Mouse (Mus musculus): ENCODE results near the gene Gm20388.
"Not testable (repeated sequence)": the region's sequence is repeated elsewhere in the genome, so short reads cannot be mapped to it uniquely, and the experiment has no call there.

The Gm20388 gene

DNA sequence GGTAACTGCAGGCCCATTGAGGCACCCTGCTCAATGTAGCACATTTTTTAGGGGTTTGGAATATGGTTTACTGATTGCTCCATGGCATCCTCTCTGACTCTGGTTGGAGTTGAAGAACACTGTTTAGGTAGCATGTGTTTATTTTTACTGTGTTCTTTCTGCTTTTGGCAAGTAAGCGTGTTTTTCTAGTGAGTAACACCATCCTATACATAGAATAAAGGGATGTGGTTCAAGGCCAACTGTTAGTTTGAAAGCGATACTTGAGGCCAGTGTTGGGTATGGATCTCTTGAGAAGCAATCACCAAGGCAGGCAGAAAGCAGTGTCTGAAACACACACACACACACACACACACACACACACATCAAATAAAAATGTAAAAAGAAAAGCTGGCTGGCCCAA, 3277.4 kb downstream of the Gm20388 start:
- DNase-seq (ENCODE audit: low spot score in 2 of 2), result no peak

DNA sequence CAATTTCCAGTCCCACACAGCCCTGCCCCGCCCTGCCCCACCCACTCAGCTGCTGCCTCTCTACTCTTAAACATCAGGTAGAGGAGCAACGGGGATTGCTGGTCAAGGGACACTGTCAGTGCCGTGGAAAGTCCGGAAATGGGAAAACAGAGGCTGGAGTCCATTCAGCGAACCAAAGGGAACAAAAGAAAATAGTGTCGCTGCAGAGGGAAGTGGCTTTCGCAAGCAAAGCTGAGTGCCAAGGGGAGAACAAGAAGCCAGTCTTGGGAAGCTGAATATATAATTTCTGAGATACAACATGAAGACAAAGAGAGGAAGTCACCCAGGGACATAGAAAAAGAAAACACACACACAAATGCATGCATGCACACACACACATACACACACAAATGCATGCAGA, 3278.2 kb downstream of the Gm20388 start:
- no peak for DNase-seq (ENCODE audit: low spot score in 2 of 2)

GRCm38 (mm10) chr8:123190678-123191077, 3280.0 kb downstream of the Gm20388 start:
- peak; percentile 56 to 76 for DNase-seq (ENCODE audit: low spot score in 2 of 2)

DNA sequence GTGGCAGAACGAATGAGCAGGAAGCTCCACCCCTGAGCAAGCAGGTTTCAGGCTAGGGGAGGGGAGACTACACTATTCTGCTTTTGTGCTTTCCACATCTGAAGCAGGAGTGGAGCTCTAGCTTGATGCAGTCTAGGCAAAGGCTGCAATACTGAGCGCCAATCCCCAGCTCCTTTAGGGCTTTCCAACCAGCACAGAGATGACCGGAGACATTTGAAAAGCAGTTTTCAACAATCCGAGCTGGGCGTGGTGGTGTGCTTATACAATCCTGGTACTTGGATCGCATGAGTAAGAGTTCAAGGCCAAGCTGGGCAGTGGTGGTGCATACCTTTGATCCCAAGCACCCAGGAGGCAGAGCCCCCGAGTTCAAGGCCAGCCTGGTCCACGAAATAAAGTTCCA, 3281.3 kb downstream of the Gm20388 start:
- no peak for DNase-seq (ENCODE audit: low spot score in 2 of 2)

GRCm38 (mm10) chr8:123193771-123194170, 3283.1 kb downstream of the Gm20388 start:
- no peak for DNase-seq (ENCODE audit: low spot score in 2 of 2)

DNA sequence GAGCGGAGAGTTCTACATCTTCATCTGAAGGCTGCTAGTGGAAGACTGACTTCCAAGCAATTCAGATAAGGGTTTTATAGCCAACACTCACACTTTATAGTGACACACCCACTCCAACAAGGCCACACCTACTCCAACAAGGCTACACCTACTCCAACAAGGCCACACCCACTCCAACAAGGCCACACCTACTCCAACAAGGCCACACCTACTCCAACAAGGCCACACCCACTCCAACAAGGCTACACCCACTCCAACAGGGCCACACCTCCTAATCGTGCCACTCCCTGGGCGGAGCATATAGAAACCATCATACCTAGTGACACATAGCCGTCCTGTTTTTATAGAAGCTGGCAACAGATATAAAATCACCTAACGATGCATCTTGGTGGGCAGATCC, 3286.4 kb downstream of the Gm20388 start:
- DNase-seq (ENCODE audit: low spot score in 2 of 2), result not testable (repeated sequence)

DNA sequence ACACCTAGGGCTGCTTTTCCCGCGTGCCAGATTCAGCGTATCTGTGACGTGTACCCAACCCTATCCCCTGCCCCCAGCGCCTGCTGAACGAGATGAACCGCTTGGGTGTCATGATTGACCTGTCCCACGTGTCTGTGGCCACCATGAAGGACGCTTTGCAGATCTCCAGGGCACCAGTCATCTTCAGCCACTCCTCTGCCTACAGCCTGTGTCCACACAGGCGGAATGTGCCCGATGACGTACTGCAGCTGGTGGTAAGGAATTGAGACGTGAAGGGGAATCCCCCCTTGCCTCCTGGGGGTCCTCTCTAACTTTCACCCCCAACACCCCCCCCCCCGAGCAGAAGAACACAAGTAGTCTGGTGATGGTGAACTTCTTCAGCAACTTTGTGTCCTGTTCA, 3289.2 kb downstream of the Gm20388 start:
- no peak for DNase-seq (ENCODE audit: low spot score in 2 of 2)

DNA sequence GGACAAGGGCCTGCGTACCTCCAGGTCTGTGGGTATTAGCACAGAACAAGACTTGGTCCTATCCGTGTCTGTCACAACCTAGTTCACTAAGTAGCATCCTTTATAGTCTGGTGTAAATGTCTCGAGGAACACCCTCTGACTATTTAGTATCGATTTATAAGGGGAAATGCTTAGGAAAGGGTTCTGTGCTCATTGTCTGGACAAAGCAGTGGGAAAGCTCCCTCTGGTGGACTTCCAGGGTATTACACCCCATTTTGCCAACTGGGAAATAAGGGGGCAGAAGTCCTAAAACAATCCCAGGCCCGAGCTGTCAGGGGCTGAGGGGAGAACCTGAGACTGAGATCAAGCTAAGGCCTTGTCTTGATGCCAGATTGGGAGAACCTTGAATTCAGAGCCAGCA, 3291.6 kb downstream of the Gm20388 start:
- peak; percentile 53 to 60 for DNase-seq (ENCODE audit: low spot score in 2 of 2)

DNA sequence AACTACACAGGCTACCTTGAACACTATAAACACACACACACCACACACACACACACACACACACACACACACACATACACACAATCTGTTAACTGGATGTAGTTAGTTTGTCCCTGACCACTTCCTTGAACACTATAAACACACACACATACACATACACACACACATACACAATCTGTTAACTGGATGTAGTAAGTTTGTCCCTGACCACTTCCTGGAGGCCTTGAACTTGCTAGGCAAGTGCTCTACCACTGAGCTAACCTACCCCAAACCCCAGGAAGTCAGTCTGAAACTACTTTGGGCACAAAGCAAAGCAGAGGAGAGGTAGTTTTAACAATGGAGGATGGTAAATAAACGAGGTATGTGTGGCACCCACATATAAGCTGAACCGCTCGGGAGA, 3292.9 kb downstream of the Gm20388 start:
- no peak for DNase-seq (ENCODE audit: low spot score in 2 of 2)

GRCm38 (mm10) chr8:123211876-123212275, 3301.2 kb downstream of the Gm20388 start:
- DNase-seq (ENCODE audit: low spot score in 2 of 2), result no peak

DNA sequence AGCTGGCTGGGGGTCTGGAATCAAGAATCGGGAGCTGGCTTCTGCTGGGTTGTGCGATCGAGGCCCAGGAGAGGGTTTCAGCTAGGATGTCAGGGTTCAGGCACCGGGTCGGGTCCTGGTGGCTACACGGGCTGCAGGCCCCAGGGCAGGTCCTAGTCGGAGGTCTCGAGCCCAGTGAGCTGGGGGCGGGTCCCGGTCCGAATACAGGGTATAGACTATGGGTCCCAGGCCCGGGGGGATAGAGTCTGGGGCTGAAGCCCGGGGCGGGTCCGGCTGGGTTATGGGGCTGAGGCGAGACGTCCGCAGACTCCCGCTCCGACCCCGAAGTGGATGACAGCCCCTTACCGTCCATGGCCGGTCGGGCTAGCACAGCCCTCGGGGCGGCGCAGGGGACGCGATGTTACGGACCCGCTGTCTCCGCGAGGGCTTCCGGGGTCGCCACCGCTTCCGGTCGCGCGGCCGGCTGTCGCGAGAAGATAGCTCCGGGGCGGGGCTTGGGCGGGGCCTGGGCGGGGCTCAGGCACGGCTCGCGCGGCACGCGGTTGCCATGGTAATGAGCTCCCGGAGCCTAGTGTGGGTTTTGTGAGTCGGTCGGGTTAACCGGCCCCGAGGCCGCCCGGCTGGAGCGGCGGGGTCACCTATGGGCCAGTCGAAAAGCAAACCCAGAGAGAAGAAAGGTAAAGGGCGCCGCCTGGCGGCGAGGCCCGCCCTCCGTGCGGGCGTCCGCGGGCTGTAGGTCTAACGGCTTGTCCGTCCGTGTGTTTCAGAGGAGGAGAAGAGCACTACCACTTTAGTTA, 3301.9 kb downstream of the Gm20388 start, which contains the start of the genes Chmp1a and Spata33:
Gene Chmp1a (minus strand): TSS at position 443 of the 797 bp plus-strand sequence.
Gene Spata33 (plus strand): TSS at position 512 of the 797 bp plus-strand sequence.
- DNase-seq (ENCODE audit: low spot score in 2 of 2), result peak; percentile 72

DNA sequence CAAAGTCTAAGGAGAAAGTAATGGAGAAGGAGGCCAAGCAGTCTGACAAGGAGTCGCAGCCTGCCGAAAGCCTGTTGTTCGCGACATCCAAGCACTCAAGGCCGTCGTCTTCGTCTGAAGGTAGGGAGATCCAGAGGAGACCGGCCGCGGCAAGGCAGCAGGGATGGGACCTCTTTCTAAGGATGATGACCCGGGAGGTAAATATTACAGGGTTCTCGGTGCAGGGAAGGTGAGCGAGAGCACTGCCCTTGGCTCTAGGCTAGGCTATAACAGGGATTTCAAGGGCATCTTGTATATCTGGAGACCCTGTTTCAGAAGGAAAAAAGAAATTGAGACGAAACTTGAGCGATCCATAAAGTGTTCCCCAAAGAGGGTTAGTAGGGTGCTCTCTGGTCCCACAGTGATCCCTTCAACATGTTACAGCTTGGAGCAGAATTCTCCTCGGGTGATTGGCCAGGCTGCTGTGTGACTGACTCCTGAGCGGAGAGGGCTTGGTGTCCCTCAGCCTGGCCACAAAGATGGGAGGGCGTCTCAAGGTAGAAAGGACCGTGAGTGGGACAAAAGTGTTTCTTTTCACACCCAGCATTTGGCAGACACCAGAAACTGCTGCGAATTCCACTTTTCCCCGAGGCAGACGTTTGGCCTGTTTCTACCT, 3302.6 kb downstream of the Gm20388 start:
- no peak for DNase-seq (ENCODE audit: low spot score in 2 of 2)

- DNase-seq (ENCODE audit: low spot score in 2 of 2), result no peak
Observed at GRCm38 (mm10) chr8:123215430-123215829, 3304.8 kb downstream of the Gm20388 start.

- DNase-seq (ENCODE audit: low spot score in 2 of 2), result no peak
Observed at GRCm38 (mm10) chr8:123220917-123221316, 3310.3 kb downstream of the Gm20388 start.

DNA sequence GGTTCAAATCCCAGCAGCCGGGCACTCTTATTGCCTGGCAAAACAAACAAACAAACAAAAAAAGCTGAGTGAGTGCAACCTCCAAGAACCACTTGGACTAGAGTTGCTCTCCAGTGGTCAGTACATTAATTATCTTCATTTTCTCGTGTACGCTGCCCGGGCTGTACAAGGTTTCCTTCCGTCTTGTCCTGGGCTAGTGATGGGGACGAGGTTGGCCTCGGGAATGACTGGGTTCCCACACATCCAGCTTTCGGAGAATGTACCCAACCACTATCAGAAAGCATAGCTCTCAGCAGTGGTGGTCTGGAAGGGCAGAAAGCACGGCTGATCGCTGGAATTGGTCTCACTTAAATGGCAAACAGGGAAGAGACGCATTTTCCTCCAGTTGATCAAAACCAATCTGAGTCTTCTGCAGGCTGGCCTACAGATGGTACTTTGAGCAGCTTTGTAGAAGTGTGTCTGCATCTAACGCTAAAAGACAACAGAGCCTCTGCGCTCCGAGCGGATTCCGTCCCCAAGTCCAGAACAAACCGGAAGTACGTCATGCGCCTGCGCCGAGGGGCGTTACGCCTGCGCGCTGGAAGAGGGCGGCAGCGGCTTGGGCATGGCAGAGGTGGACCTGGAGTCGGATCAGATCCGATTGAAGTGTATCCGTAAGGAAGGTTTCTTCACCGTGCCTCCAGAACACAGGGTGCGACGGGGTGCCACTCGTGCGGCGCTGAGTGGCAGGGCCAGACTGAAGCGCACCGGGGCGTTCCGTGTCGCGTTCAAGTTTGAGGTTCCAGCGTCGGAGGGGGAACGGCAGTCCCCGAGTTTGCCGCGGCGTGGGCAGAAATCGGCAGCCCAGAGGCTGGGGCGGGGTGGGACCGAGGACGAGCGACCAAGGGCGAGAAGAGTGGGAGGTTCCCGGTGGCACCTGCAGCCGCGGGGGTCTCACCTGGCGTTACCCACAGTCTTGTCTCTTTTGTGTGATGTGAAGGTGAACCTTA, 3313.9 kb downstream of the Gm20388 start, which contains the start of gene Cdk10:
Gene Cdk10 (plus strand): TSS at position 565 of the 989 bp plus-strand sequence.
- DNase-seq (ENCODE audit: low spot score in 2 of 2), result peak; percentile 89 to 90

GRCm38 (mm10) chr8:123228416-123228815, 3317.8 kb downstream of the Gm20388 start:
- no peak for DNase-seq (ENCODE audit: low spot score in 2 of 2)

DNA sequence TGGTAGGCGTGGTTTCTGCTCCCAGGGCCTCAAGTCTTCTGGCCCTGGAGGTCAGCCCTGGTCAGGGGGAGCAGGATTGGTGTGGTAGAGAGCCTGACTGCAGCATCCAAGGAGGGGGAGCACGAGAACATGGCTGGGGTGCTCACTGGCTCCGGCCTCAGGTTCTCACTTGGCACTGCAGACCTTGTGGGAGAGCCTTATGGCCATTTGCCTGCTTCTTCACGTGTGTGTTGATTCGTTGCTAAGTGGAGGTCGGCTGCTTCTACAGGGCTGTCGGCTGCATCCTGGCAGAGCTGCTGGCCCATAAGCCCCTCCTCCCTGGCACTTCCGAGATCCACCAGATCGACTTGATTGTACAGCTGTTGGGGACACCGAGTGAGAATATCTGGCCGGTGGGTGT, 3319.7 kb downstream of the Gm20388 start:
- not testable (repeated sequence) for DNase-seq (ENCODE audit: low spot score in 2 of 2)

GRCm38 (mm10) chr8:123231742-123232141, 3321.1 kb downstream of the Gm20388 start:
- no peak for DNase-seq (ENCODE audit: low spot score in 2 of 2)

DNA sequence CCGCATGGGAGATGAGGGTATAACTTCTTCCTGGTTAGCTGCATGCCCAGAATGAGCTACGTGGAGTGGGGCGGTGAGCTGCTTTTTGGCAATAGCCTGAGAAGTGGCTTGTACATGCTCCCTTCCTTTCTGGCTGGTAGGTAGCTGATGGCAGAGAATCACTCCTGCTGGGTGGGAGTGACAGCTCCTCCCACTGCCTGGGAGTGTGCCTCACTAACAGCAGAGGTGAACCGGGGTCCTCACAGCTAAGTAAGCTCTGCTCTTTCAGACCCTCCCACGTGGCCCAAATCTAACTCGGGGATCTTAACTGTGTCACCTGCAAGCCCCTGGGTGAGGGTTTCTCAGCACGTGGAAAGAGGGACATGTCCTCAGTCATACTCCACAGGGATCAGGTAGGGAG, 3321.9 kb downstream of the Gm20388 start:
- no peak for DNase-seq (ENCODE audit: low spot score in 2 of 2)

GRCm38 (mm10) chr8:123233300-123233699, 3322.7 kb downstream of the Gm20388 start:
- DNase-seq (ENCODE audit: low spot score in 2 of 2), result no peak

DNA sequence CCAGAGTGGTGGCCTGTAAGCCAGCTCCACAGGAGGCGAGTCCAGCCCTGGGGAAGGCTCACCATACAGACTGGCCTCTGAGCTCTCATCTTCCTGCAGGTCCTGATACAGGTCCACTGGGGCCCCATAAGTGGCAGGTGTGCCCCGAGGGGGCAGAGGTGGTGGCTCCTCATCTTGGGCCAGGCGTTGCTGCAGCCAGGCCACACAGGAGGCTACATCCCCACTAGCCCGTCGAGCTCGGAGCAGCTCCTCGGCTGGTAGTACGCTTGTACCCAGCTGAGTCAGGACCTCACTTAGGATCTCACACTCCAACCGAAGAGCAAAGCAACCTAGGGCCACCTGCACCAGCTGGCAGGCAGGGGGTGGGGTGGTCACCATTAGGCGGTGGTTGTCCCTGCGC, 3323.1 kb downstream of the Gm20388 start:
- DNase-seq (ENCODE audit: low spot score in 2 of 2), result no peak

Data from frontal cortex, postnatal 25 days (tissue).